Mouse (Mus musculus) spleen, postnatal 36 days (tissue): ENCODE results near the gene Map7d1.
"Not testable (repeated sequence)": the region's sequence is repeated elsewhere in the genome, so short reads cannot be mapped to it uniquely, and the experiment has no call there.

Source experiments
- DNase-seq, 2 experiments: peaks; one replicate each; pipeline ENCODE4 v3.0.0; 2022; ENCODE audit warnings: low spot score in 2 of 2, mixed read lengths in 1 of 2

The Map7d1 gene

DNA sequence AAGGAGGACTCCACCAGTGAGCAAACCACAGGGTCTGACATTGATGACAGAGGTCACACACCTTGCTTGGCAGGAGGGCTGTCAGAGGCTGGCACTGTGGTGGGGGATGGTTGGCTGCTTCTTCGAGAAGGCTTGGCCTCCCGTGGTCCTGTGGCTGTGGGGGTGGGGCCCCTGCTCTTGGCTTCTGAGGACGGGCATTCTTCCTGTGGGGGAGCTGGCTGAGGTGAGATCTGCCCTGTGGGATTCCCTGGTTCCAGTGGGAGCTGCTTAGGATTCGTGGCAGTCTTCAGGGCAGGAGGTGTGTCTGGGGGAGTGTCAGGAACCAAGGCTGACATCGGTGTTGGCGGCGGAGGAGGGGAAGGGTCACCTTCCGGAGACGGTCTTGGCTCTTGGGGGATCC, 14.2 kb downstream of the Map7d1 start:
- DNase-seq, result no peak

DNA sequence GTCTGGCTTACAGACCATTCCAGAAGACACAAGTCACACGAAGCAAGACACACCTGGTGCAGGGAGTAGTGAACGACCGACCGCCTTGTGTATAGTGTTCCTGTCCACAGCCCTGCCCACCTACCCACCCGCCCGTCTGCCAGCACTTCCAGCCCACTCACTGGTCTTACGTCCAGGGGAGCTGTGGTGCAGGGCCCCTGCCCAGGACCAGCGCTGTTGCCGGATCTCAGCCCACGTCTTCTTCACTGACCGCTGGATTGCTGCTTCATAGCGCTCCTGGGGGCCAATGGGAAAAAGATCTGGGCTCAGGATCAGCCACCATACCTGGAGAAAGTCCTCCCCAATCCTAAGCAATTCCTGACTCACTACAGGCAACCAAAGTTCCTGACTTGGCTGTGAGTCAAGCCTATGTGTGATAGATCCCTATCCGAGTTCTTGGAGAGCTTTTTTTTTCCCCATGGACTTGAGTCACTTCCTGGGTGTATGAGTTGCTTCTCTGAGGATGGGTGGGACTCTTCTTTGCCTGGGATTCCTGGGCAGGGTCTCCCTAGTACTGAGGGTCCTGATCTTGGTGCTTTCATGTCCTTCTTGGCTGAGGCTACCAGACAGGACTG, 16.2 kb downstream of the Map7d1 start:
- DNase-seq, result no peak

DNA sequence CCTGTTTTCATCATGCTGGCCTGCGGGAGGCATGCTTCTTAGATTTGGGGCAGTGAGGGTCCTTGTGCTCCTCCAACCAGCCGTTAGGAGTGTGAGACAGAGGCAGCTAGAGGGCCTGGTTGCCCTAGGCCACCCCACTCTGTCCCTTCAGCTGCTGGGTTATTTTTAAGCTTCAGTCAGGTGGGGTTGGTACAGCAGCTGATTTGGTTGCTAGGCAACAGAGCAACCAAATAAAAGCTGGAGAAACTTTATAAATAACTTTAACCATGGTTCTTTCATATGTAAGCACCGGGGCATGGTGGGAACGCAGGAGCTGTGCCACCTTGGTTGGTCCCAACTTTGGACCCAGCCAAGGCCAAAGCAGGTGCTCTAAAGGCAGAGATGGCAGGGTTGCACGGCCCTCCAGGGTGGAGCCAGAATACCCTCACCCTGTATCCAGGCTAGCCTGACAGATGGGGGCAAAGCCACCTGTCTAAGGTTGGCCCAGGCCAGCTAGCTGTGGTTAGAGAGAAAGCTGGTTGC, 18.4 kb downstream of the Map7d1 start:
- DNase-seq, result no peak

GRCm38 (mm10) chr4:126236467-126237280, 19.5 kb downstream of the Map7d1 start:
- no peak for DNase-seq

DNA sequence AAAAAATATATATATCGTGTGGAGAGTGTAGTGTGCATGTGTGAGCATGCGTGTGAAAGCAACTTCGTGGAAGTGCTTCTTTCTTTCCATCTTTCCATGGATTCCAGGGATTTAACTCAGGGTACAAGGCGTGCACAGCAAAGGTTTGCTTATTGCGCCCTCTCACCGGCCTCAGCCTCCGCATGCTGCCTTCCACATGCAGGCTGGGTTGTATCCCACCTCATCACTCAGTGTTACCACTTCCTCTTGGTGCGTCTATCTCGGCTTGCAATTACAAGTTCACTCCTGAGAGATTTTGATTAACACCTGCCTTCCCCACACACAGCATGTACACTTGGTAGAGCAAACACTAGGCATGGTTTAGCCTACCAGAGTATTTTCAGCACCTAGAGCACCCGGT, 21.0 kb downstream of the Map7d1 start:
- DNase-seq, result no peak

DNA sequence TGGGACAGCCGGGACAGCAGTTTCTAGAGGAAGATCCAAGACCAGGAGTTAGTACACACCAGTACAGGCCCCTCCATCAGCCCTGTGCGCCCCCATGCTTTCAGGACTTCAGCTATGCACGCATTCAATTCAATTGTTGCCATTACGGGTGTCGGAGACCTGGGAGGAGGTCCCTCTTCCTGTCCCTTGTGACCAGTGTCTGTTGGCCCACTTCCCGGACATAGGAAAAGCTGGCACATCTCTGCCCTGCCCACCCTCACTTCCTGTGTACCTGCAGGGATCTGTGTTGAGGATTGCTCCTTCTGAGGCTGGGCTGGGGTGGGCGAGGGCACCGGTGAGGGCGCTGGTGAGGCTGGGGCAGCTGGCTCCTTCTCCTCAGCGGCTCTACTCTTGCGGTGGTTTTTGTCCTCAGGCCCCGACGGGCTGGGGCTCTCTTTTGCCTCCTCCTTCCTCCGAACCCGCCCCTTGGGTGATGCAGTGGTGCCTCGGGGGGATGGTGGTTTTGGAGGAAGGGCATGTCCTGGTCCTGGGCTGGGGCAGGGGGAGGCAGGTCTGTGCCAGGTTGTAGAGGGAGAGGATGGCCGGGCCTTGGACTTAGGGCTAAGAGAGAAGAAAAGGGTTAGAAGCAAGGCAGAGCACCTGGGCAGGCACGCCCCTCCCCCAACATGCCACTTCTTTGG, 21.5 kb downstream of the Map7d1 start:
- DNase-seq, result peak; percentile 59 to 61

DNA sequence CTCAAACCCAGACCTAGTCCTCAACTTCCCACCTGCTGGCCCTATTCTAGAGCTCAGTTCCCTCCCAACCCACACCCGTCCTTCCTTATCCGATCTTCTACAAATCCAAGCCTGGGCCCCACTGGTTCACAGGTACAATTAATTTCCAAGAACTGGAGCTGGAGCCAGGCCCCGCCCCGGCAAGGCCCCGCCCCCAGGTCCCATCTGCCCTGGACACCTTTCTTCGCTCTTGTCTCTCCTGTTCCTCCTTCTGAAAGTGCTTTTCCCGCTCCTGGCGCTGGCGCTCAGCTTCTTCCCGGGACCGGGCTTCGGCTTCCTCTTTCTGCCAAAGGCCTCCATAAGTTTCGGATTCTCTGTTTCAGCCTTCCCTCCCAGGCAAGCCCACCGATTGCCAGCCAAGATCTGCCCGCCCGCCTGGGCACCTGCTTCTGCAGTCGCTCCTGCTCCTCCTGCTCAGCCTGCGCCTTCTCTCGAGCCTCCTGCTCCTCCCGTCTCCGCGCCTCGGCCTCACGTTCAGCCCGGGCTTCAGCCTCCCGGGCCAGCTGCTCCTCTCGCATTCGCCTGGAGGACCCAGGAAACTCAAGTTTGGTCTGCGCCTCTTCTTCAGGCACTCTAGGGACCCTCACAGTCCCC, 22.4 kb downstream of the Map7d1 start:
- DNase-seq, result no peak

GRCm38 (mm10) chr4:126229900-126230299, 26.2 kb downstream of the Map7d1 start:
- no peak for DNase-seq

GRCm38 (mm10) chr4:126228144-126228543, 28.0 kb downstream of the Map7d1 start:
- DNase-seq, result no peak

GRCm38 (mm10) chr4:126227077-126227761, 28.9 kb downstream of the Map7d1 start:
- DNase-seq, result peak; percentile 77 to 88

DNA sequence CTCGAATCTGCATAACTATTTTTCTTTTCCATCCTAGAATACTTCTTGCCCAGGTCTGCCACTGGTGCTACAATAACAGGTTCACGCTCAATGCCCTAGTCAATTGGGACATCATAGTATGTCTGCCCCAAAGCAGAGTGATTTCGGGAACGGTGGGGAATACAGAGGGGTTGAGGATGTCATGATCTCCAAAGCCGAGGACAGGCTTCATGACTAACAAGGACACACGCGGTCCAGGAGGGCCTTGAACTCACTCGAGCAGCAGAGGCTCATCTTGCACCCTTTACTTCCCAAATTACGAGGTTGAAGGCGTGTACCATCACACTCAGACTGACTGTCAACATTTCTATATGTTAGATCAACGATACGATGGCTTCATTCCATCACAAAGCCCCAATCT, 29.5 kb downstream of the Map7d1 start:
- DNase-seq, result no peak

DNA sequence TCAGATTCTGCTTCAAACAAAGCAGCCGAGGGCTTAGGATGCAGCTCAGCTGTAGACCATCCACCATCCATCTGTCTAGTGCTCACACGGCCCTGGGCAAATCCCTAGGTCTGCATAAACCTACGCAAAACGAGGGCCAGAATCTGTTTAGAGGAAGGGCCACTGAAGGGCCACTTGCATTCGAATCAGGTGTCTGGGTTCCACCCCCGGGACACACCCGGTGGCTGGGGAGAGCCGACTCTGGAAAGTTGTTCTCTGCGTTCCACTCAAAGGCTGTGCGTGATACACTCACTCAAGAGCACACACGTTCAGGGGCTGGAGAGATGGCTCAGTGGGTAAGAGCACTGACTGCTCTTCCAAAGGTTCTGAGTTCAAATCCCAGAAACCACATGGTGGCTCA, 33.5 kb downstream of the Map7d1 start:
- DNase-seq, result no peak

DNA sequence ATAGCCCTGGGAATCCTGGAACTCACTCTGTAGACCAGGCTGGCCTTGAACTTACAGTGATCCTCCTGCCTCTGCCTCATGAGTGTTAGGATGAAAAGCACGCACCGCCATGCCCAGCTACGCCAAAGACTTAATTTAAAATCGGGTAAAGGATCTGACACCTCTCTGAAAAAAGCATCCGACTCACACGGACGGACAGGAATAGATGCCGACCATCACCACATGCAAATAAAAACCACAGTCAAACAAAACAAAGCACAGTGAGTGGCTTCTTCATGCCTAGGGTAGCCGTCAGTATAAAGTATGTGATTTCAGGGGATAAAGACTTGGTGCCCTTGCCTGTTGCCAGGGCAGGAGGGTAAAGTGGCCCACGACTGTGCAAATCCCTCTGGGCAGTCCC, 36.1 kb downstream of the Map7d1 start:
- DNase-seq, result no peak

DNA sequence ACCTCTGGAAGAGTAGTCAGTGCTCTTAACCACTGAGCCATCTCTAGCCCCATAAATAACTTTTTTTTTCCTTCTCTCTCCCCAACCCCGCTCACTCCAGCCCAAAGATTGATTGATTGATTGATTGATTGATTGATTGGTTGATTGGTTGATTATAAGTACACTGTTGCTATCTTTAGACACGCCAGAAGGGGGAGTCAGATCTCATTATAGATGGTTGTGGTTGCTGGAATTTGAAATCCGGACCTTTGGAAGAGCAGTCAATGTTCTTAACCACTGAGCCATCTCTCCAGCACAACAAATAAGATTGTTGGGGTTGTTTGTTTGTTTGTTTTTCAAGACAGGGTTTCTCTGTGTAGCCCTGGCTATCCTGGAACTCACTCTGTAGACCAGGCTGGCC, 36.6 kb downstream of the Map7d1 start:
- DNase-seq, result not testable (repeated sequence)

GRCm38 (mm10) chr4:126217771-126218170, 38.4 kb downstream of the Map7d1 start:
- no peak for DNase-seq

- no peak for DNase-seq
Measured at GRCm38 (mm10) chr4:126207081-126207480, 49.1 kb downstream of the Map7d1 start.

DNA sequence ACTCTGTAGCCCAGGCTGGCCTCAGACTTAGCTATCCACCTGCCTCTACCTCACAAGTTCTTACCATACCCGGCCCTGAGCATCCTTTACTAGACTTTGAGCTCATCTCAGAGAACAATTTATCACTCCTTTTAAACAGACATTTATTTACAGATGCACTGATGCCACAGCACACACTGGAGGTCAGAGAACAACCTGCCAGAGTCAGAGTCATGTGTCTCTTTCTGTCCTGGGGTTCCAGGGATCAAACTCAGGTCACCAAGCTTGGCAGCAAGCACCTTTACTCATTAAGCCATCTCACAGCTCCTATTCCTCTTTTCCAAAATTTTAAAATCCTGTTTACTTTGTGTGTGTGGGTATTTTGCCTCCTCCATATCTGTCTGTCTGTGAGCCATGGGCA, 50.8 kb downstream of the Map7d1 start:
- no peak for DNase-seq

DNA sequence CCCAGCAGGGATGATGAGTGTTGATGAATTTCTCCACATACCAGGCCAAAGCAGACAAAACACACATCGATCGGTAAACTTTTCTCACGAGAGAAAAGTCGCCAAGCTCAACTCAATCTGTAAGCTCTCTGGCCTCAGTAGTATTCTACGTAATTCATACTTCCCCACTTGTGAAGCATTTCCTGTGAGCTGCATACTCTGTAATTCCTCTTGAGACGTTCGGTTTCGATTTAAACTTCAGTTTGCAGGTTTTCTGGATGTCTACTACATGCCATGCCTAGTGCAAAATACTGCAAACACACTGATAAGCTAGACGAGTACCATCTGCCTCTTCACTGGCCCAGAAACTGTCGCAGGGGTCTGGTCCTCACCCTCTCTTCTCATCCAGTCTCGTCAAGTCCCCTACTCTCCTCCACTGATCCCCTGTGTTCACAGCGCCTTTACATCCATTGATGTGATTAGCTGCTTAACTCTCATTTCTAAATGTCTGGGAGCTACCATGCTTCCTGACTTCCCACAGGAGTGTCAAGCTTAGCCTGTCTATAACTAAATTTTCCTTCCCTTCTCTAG, 51.4 kb downstream of the Map7d1 start:
- peak; percentile 48 to 54 for DNase-seq

GRCm38 (mm10) chr4:126204016-126204415, 52.1 kb downstream of the Map7d1 start:
- no peak for DNase-seq

GRCm38 (mm10) chr4:126203336-126203895, 52.7 kb downstream of the Map7d1 start:
- no peak for DNase-seq
